Comparison of ENCODE assay signal across 9 mouse cellular contexts in the genomic region with DNA sequence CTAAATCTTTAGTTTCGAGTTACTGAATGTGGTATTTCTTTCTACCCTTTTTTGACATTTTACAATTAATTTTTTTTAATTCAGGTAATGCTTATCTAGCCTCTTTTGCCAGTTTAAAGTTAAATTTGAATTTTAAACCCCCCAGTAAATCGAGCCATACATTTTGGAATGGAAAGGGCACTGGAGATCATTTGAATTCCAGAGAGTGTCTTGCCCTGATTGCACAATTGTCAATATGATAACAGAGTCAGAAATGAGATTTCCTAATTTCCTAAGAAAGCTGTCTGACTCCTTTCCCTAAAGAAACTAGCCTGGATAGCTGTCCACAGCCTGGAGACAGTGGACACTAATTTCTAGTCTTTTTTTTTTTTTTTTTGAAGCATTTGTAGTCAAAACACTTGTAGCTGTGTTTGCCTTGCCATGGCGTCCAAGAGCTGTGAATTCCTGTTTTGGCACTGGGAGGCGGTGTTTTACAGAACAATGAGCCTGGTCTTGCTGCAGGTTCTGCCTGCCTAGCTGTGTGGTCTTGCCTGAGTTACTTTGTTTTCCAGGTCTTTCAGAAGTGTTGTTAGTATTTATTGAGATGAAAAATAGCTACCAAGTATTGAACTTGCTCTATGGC. TPM values are rescaled to one million over a fixed set of nuclear protein-coding genes. Genes with fewer than 3 reads are reported as not detected.
A peak's percentile ranks its signal among the peaks of the same experiment; 100 is the strongest.
DNase-seq lines count a peak whose midpoint lies in the region; ATAC-seq lines count a peak whose summit lies in the region.
"Had no signal": no experiment of that assay in that cellular context is flagged by ENCODE, and none has a peak within 500 bp of the region (broad histone marks: within the 10 kb centered on the region; RNA-seq: fewer than 3 reads in every experiment).

No protein-coding gene starts in this region.

- no peak for ATAC-seq in heart, embryonic 14.5 days (ENCODE audit: insufficient number of reproducible peaks, insufficient read depth, low FRiP score, low read depth)

- peak overlapping the region in 1 of 2 experiments; percentile 98; a peak in 1 of 4 replicates for H3K27ac ChIP-seq in heart, embryonic 14.5 days (replicated peaks in 1 of 2; ENCODE audit: control insufficient read depth in 1 of 2, insufficient read depth in 1 of 2, low read depth in 2 of 2, low read length in 2 of 2)

- H3K9me3 ChIP-seq in heart, embryonic 14.5 days (ENCODE audit: control insufficient read depth, low read length): no peaks in the 10 kb centered on the region

- 0 out of 2 replicates have a peak overlapping the region, but pooled peaks have one; percentile 98 for H3K9ac ChIP-seq in heart, embryonic 14.5 days (ENCODE audit: low read length)

- peaks cover 24% of the 10 kb centered on the region for H3K36me3 ChIP-seq in heart, embryonic 14.5 days (ENCODE audit: control insufficient read depth, insufficient read depth, low read length)

- peak; percentile 35 to 48 for DNase-seq in urinary bladder, postnatal 36 days (ENCODE audit: low spot score in 2 of 2)
- DNase-seq in urinary bladder, adult 18-20 months (ENCODE audit: low spot score in 2 of 2): no peak
- DNase-seq in embryo, embryonic 9.5 days (ENCODE audit: extremely low spot score): peak; percentile 35
- peak; percentile 64 to 74 for DNase-seq in kidney, postnatal 36 days
- DNase-seq in lung, adult 18-20 months: peak; percentile 70 to 79
- peak; percentile 73 for DNase-seq in retina, embryonic 14.5 days (ENCODE audit: low spot score)
- DNase-seq in spleen, postnatal 36 days (ENCODE audit: low spot score in 2 of 2): no peak

- peaks cover 6 to 26% of the 10 kb centered on the region in 2 experiments for H3K4me1 ChIP-seq in heart, embryonic 14.5 days (ENCODE audit: control insufficient read depth in 2 of 2, insufficient read depth in 2 of 2, low read length in 2 of 2)

- peak overlapping the region; percentile 61 for H3K4me2 ChIP-seq in heart, embryonic 14.5 days (ENCODE audit: low read length)

- no peak overlapping the region for H3K4me3 ChIP-seq in heart, embryonic 14.5 days (ENCODE audit: control insufficient read depth in 1 of 2, insufficient read depth in 1 of 2, low read depth in 1 of 2, low read length in 2 of 2)

- WGBS in heart, embryonic 14.5 days: 36% methylated on average over 4 of the region's 4 CpGs

- no peaks in the 10 kb centered on the region for H3K27me3 ChIP-seq in heart, embryonic 14.5 days (ENCODE audit: control insufficient read depth, insufficient read depth, low read length)

RNA-seq across cellular contexts. Expression of a gene that starts 1.6 kb away (rescaled TPM):
- 46.1 and 59.2 TPM in 2 replicates for polyA plus RNA-seq in heart, embryonic 14.5 days (2014; fragmentation: Nextera tagmentation; extraction: Ambion mirVana)

RNA-seq across cellular contexts. Expression of a gene that starts 7.6 kb away (rescaled TPM):
- 61.9 and 62.9 TPM in 2 replicates for polyA plus RNA-seq in heart, embryonic 14.5 days (2014; fragmentation: Nextera tagmentation; extraction: Ambion mirVana)

RNA-seq across cellular contexts. Expression of a gene that starts 47.7 kb away (rescaled TPM):
- polyA plus RNA-seq in heart, embryonic 14.5 days (2014; fragmentation: Nextera tagmentation; extraction: Ambion mirVana): 0.36 and 1.1 TPM in 2 replicates
- polyA plus RNA-seq: spleen, adult 2 months had no signal

Comparison
In these comparisons a context has a peak if more than half of its experiments do, and no peak if none do; other contexts are left out.
1. DNase-seq: peak in urinary bladder, postnatal 36 days (2 of 2), embryo, embryonic 9.5 days (single experiment), kidney, postnatal 36 days (2 of 2), lung, adult 18-20 months (2 of 2) and retina, embryonic 14.5 days (single experiment); none in urinary bladder, adult 18-20 months (0 of 2) and spleen, postnatal 36 days (0 of 2).